ENCODE assay signal across 15 mouse cellular contexts in genomic region chr17:83246090-83246489, GRCm38 (mm10). TPM values are rescaled to one million over a fixed set of nuclear protein-coding genes. Genes with fewer than 3 reads are reported as not detected.
A peak's percentile ranks its signal among the peaks of the same experiment; 100 is the strongest.
DNase-seq lines count a peak whose midpoint lies in the region; ATAC-seq and TF ChIP-seq lines count a peak whose summit lies in the region.
"Had no signal": no experiment of that assay in that cellular context is flagged by ENCODE, and none has a peak within 500 bp of the region (broad histone marks: within the 10 kb centered on the region; RNA-seq: fewer than 3 reads in every experiment).

No protein-coding gene starts in this region.

- no peaks in the 10 kb centered on the region for H3K36me3 ChIP-seq in heart, embryonic 15.5 days
- no peaks in the 10 kb centered on the region for H3K36me3 ChIP-seq in forebrain, embryonic 14.5 days (ENCODE audit: control insufficient read depth, insufficient read depth, low read length)
- H3K36me3 ChIP-seq in hindbrain, postnatal 0 days (ENCODE audit: insufficient read depth, low read length), result no peaks in the 10 kb centered on the region
- H3K36me3 ChIP-seq in intestine, embryonic 15.5 days, result no peaks in the 10 kb centered on the region
- H3K36me3 ChIP-seq: hindbrain, embryonic 15.5 days; liver, embryonic 12.5 days had no signal

- 51% methylated on average over 7 of the region's 7 CpGs for WGBS in heart, embryonic 15.5 days
- WGBS in forebrain, embryonic 14.5 days, result 53% methylated on average over 7 of the region's 7 CpGs
- 27% methylated on average over 7 of the region's 7 CpGs for WGBS in hindbrain, postnatal 0 days
- WGBS in intestine, embryonic 15.5 days, result 54% methylated on average over 7 of the region's 7 CpGs

- H3K4me3 ChIP-seq in heart, embryonic 15.5 days, result no peak overlapping the region
- H3K4me3 ChIP-seq in forebrain, embryonic 14.5 days (ENCODE audit: low read depth, low read length), result no peak overlapping the region
- no peak overlapping the region for H3K4me3 ChIP-seq in hindbrain, postnatal 0 days (ENCODE audit: low read length)
- no peak overlapping the region for H3K4me3 ChIP-seq in intestine, embryonic 15.5 days (replicated peaks)
- H3K4me3 ChIP-seq: erythroblast, embryonic 14.5 days; hindbrain, embryonic 15.5 days; liver, embryonic 12.5 days had no signal

- DNase-seq in heart, postnatal 4 days, result no peak
- DNase-seq in 416B (ENCODE audit: low read depth), result peak; percentile 1
- DNase-seq in forebrain, embryonic 14.5 days (ENCODE audit: low spot score), result peak; percentile 57
- DNase-seq in hindbrain, postnatal 0 days (ENCODE audit: low spot score), result no peak
- no peak for DNase-seq in ovary, postnatal 10 days (ENCODE audit: low spot score)
- DNase-seq in cerebellum, postnatal 14 days, result no peak
- DNase-seq: cerebellum, adult 11-12 months; kidney, adult 9 months; layer of hippocampus, adult 9-11 months had no signal

- ATAC-seq in heart, embryonic 15.5 days (replicated peaks; ENCODE audit: insufficient number of reproducible peaks, insufficient read depth, low FRiP score, low read depth), result no peak
- peak; percentile 71 for ATAC-seq in forebrain, embryonic 14.5 days
- ATAC-seq in hindbrain, postnatal 0 days, result peak; percentile 55; the same call in 1 of the 2 replicates
- no peak for ATAC-seq in intestine, embryonic 15.5 days
- ATAC-seq: liver, embryonic 12.5 days had no signal

- TF ChIP-seq CTCF in hindbrain, postnatal 0 days (IDR thresholded peaks at IDR 0.05; ENCODE audit: low read depth), result no peak

- no peak overlapping the region for H3K27ac ChIP-seq in heart, embryonic 15.5 days
- H3K27ac ChIP-seq in forebrain, embryonic 14.5 days (ENCODE audit: low read depth, low read length), result no peak overlapping the region
- H3K27ac ChIP-seq in hindbrain, postnatal 0 days, result no peak overlapping the region
- no peak overlapping the region for H3K27ac ChIP-seq in intestine, embryonic 15.5 days
- H3K27ac ChIP-seq: hindbrain, embryonic 15.5 days; liver, embryonic 12.5 days had no signal

- H3K27me3 ChIP-seq in heart, embryonic 15.5 days, result peaks cover 9% of the 10 kb centered on the region; the same call in 1 of the 2 replicates
- H3K27me3 ChIP-seq in forebrain, embryonic 14.5 days (replicated peaks; ENCODE audit: control insufficient read depth, insufficient read depth, low read length), result no peaks in the 10 kb centered on the region
- H3K27me3 ChIP-seq in hindbrain, postnatal 0 days (ENCODE audit: insufficient read depth, low read length), result no peaks in the 10 kb centered on the region
- H3K27me3 ChIP-seq in intestine, embryonic 15.5 days (replicated peaks), result no peaks in the 10 kb centered on the region
- H3K27me3 ChIP-seq: hindbrain, embryonic 15.5 days had no signal

- peaks cover 7% of the 10 kb centered on the region for H3K4me1 ChIP-seq in heart, embryonic 15.5 days (replicated peaks)
- H3K4me1 ChIP-seq in forebrain, embryonic 14.5 days (ENCODE audit: control insufficient read depth, insufficient read depth, low read length), result no peaks in the 10 kb centered on the region
- no peaks in the 10 kb centered on the region for H3K4me1 ChIP-seq in hindbrain, postnatal 0 days (ENCODE audit: insufficient read depth, low read length)
- H3K4me1 ChIP-seq in intestine, embryonic 15.5 days (replicated peaks), result peaks cover 16% of the 10 kb centered on the region

- no peaks in the 10 kb centered on the region for H3K9me3 ChIP-seq in heart, embryonic 15.5 days (replicated peaks)
- no peaks in the 10 kb centered on the region for H3K9me3 ChIP-seq in forebrain, embryonic 14.5 days (replicated peaks; ENCODE audit: control insufficient read depth, low read length)
- no peaks in the 10 kb centered on the region for H3K9me3 ChIP-seq in hindbrain, postnatal 0 days (ENCODE audit: low read length)
- H3K9me3 ChIP-seq in intestine, embryonic 15.5 days, result no peaks in the 10 kb centered on the region
- H3K9me3 ChIP-seq: hindbrain, embryonic 15.5 days; liver, embryonic 12.5 days had no signal

- no peak overlapping the region for H3K9ac ChIP-seq in heart, embryonic 15.5 days
- H3K9ac ChIP-seq in forebrain, embryonic 14.5 days (ENCODE audit: low read length), result no peak overlapping the region
- no peak overlapping the region for H3K9ac ChIP-seq in hindbrain, postnatal 0 days (replicated peaks; ENCODE audit: low read length)
- no peak overlapping the region for H3K9ac ChIP-seq in intestine, embryonic 15.5 days
- H3K9ac ChIP-seq: hindbrain, embryonic 15.5 days; liver, embryonic 12.5 days had no signal

- H3K4me2 ChIP-seq in heart, embryonic 15.5 days, result 0 out of 2 replicates have a peak overlapping the region, but pooled peaks have one; percentile 18
- H3K4me2 ChIP-seq in forebrain, embryonic 14.5 days (ENCODE audit: low read length), result no peak overlapping the region
- no peak overlapping the region for H3K4me2 ChIP-seq in hindbrain, postnatal 0 days (ENCODE audit: low read depth, low read length)
- no peak overlapping the region for H3K4me2 ChIP-seq in intestine, embryonic 15.5 days (replicated peaks)
- H3K4me2 ChIP-seq: hindbrain, embryonic 15.5 days; liver, embryonic 12.5 days had no signal

RNA-seq across cellular contexts. Expression of gene Pkdcc, which starts 31.0 kb away (rescaled TPM):
- 10.7 and 20.2 TPM in 2 replicates for polyA plus RNA-seq in heart, embryonic 15.5 days (2015; fragmentation: Nextera tagmentation; extraction: Ambion mirVana)
- 10 to 100 TPM; 68.1 to 76.6 TPM for total RNA-seq in heart, postnatal 4 days (2021)
- 6.9 and 9.0 TPM in 2 replicates for polyA plus RNA-seq in forebrain, embryonic 14.5 days (2014; fragmentation: Nextera tagmentation; extraction: Ambion mirVana)
- 61.0 and 65.5 TPM in 2 replicates for total RNA-seq in hindbrain, postnatal 0 days (2014; rRNA removed)
- 3.3 and 3.8 TPM in 2 replicates for polyA plus RNA-seq in hindbrain, postnatal 0 days (2015; fragmentation: Nextera tagmentation; extraction: Ambion mirVana)
- 26.9 and 28.4 TPM in 2 replicates for polyA plus RNA-seq in intestine, embryonic 15.5 days (2015; fragmentation: Nextera tagmentation; extraction: Ambion mirVana)
- total RNA-seq: MEL had no signal

Comparison
In these comparisons a context has a peak if more than half of its experiments do, and no peak if none do; other contexts are left out.
1. ATAC-seq: peak in forebrain, embryonic 14.5 days (single experiment) and hindbrain, postnatal 0 days (single experiment); none in heart, embryonic 15.5 days (single experiment) and intestine, embryonic 15.5 days (single experiment).
2. DNase-seq: peak in 416B (single experiment) and forebrain, embryonic 14.5 days (single experiment); none in heart, postnatal 4 days (single experiment), hindbrain, postnatal 0 days (single experiment), ovary, postnatal 10 days (single experiment) and cerebellum, postnatal 14 days (0 of 2).